Mouse (Mus musculus): ENCODE results near the gene Ppp2r5d.

The Ppp2r5d gene

DNA sequence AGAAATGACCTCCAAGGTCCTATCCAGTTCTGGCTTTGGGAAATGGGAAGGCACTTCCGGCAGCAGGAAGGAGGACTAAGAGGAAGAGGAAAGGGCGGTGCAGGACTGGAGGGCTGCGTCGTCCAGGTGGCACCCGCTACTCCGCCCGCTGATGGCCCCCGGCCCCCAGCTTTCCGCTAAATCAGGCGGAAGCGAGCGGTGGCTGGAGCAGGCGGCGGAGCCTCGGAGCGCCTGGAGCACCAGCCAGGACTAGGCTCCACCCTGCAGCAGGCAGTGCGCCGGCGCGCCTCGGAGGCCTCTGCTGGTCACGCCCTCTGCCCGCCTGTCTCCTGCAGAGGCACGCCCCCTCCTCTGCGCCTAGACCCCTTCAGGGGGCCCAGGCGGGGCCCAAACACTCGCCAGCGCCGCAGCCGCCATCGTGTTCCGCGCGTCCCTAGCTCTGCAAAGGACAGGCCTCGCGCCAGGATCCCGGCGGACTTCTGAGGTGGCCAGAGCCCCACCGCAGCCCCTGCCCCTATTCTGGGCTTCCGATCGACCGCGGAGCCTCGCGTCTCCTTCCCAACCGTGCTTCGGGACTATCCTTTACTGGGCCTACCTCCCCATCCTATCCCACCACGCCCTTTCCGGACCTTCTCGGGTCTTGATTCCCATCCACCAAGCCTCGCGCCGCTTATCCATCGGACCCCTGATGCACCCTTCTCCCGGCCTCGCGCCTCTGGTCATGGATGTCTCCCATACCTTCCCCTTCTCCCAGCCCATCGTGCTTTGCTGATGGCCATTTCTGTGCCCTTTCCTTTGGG lies 54.5 kb downstream of the Ppp2r5d start, which contains the start of gene Cul7:
Gene Cul7, plus strand, starts transcription at position 106 of the 800 bp plus-strand sequence.
- Histone ChIP-seq H3K36me3 (ENCODE audit: control insufficient read depth, insufficient read depth, low read length, poor library complexity, severe bottlenecking) (no peaks in the 10 kb centered on the region), H3K27me3 (ENCODE audit: control insufficient read depth, insufficient read depth, low read length, poor library complexity, severe bottlenecking) (no peaks in the 10 kb centered on the region)
- DNase-seq (ENCODE audit: low read depth, low spot score), result peak; percentile 74

DNA sequence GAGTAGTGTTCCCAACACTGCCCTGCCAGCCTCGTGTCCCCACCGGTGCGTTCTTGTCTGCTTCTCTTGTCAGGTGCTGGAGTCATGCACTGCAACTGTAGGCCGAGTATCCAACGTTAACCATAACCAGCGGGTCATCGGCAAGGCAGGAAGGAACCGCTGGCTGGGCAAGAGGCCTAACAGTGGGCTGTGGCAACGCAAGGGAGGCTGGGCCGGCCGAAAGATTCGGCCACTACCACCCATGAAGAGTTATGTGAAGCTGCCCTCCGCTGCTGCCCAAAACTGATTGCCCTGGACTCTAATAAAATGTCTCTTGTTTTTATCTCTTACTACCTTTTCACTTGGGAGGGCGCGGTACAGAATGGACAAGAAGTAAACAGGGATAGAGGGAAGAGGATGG lies 55.1 kb downstream of the Ppp2r5d start:
- no peaks in the 10 kb centered on the region for H3K36me3 ChIP-seq (ENCODE audit: control insufficient read depth, insufficient read depth, low read length, poor library complexity, severe bottlenecking)
- DNase-seq (ENCODE audit: low read depth, low spot score), result no peak
- H3K27me3 ChIP-seq (ENCODE audit: control insufficient read depth, insufficient read depth, low read length, poor library complexity, severe bottlenecking), result no peaks in the 10 kb centered on the region

DNA sequence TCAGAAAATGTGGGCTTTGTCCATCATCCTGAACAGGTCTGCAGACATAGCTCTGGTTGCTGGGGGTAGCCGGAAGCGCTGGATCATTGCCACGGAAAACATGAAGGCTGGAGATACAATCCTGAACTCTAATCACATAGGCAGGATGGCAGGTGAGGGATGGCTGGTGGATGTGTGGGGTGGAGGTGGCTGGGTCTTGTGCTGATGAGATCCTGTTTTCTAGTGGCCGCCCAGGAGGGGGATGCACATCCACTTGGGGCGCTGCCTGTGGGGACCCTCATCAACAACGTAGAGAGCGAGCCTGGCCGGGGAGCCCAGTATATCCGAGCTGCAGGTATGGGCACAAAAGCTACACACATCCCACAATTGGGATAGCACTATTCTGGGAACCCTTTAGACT lies 56.5 kb downstream of the Ppp2r5d start:
- no peak for DNase-seq (ENCODE audit: low read depth, low spot score)
- Histone ChIP-seq H3K27me3 (ENCODE audit: control insufficient read depth, insufficient read depth, low read length, poor library complexity, severe bottlenecking) (no peaks in the 10 kb centered on the region), H3K36me3 (ENCODE audit: control insufficient read depth, insufficient read depth, low read length, poor library complexity, severe bottlenecking) (no peaks in the 10 kb centered on the region)

DNA sequence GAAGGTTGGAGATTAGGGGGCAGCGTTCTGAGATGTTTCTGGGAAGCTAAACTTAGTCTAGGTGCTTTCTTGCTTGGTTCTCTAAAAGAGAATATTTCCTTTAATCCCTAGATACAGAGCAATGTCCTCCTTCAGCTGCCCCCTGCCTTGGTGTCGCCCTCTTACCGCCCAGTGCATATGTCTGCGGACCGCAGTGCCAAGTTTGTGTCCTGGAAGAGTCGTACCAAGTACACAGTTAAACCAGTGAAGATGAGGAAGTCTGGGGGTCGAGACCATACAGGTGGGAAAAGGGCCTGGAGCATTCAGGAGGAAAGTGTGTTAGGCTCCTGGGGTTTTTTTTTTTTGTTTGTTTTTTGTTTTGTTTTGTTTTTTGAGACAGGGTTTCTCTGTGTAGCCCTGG lies 57.6 kb downstream of the Ppp2r5d start:
- DNase-seq (ENCODE audit: low read depth, low spot score), result no peak
- Histone ChIP-seq H3K27me3 (ENCODE audit: control insufficient read depth, insufficient read depth, low read length, poor library complexity, severe bottlenecking) (no peaks in the 10 kb centered on the region), H3K36me3 (ENCODE audit: control insufficient read depth, insufficient read depth, low read length, poor library complexity, severe bottlenecking) (no peaks in the 10 kb centered on the region)

DNA sequence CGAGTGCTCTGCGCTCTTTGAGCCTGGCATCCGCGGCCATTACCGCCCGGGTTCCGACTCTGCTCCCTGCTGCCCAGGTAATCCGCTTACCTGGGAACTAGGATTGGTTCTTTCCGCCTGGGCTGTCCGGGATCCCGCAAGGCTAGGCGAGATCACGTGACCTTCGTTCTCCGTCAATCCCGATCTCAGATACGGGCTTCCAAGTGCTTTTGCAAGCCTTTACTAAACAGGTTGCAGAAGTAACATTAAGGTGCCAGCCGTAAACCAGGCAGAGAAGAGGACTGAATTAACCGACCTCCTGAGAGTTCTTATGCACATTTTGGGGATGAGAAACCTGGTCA lies 58.6 kb downstream of the Ppp2r5d start:
- H3K27me3 ChIP-seq (ENCODE audit: control insufficient read depth, insufficient read depth, low read length, poor library complexity, severe bottlenecking), result no peaks in the 10 kb centered on the region
- DNase-seq (ENCODE audit: low read depth, low spot score), result no peak
- no peaks in the 10 kb centered on the region for H3K36me3 ChIP-seq (ENCODE audit: control insufficient read depth, insufficient read depth, low read length, poor library complexity, severe bottlenecking)

DNA sequence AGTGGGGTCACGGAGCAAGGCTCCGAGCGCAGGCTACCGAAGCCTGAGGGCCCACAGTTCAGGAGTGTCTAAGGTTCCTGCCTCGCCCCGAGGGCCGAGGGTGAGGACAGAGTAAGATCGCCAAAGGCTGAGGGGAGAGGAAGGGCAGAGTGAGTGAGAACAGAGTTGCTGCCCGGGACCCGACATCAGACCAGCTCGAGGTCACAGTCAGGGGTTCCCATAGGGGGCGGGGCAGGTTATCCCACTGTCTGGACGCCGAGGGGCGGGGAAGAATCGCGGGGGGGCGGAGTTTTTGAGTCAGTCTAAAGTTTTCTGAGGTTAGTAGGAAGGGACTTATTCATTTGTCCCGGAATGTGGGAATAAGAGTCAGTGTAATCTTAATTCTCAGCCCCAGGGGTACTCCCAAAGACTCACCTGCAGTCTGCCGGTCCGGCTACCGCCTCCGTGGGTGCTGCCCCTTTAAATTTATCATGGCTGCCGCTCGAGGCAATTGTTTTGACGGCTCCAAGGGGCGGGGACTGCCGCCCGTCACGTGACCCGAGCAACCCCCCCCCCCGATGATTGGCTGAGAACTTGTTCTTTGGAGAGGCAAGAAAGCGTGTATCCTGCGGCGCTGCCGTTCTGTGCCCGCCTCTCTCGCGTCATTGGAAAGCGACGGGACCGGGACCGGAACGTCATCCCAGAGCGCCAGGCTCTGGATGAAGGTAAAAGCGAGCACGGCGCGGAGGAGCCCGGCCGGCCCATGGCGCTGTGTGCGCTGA lies 59.2 kb downstream of the Ppp2r5d start, which contains the start of the genes Klc4 and Mrpl2:
Gene Klc4, minus strand, starts transcription at position 462 of the 761 bp plus-strand sequence.
Gene Mrpl2, plus strand, starts transcription at position 669 of the 761 bp plus-strand sequence.
- Histone ChIP-seq H3K27me3 (ENCODE audit: control insufficient read depth, insufficient read depth, low read length, poor library complexity, severe bottlenecking) (no peaks in the 10 kb centered on the region), H3K36me3 (ENCODE audit: control insufficient read depth, insufficient read depth, low read length, poor library complexity, severe bottlenecking) (no peaks in the 10 kb centered on the region)
- peak; percentile 99 for DNase-seq (ENCODE audit: low read depth, low spot score)

DNA sequence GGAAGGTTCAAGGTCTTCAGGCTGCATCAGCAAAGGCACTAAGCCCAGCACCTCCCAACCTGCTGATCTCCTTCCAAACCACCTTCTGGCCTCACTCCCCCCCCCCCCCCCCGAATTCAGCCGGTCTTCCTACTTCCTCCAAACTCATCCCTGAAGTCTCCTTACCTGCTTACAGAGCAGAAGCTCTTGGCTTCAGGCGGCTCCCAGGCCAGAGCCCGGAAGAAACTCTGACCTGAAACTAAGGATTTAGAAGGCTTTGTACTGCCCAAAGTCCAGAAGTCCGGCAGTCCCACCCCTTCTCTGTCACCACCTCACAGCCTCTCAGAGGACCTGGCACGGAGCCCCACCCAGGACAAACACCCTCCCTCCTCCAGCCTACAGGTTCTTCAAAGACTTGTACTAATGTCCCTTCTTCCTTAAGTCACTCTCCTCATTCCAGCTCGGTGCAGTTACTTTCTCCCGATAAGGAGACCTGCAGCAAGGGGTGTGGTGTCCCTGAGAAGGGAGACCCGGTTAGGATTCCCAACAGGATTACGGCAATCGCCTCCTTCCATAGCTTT lies 59.9 kb downstream of the Ppp2r5d start:
- DNase-seq (ENCODE audit: low read depth, low spot score), result peak; percentile 17
- Histone ChIP-seq H3K36me3 (ENCODE audit: control insufficient read depth, insufficient read depth, low read length, poor library complexity, severe bottlenecking) (peaks cover 1% of the 10 kb centered on the region; the same call in 1 of the 2 replicates), H3K27me3 (ENCODE audit: control insufficient read depth, insufficient read depth, low read length, poor library complexity, severe bottlenecking) (no peaks in the 10 kb centered on the region)

DNA sequence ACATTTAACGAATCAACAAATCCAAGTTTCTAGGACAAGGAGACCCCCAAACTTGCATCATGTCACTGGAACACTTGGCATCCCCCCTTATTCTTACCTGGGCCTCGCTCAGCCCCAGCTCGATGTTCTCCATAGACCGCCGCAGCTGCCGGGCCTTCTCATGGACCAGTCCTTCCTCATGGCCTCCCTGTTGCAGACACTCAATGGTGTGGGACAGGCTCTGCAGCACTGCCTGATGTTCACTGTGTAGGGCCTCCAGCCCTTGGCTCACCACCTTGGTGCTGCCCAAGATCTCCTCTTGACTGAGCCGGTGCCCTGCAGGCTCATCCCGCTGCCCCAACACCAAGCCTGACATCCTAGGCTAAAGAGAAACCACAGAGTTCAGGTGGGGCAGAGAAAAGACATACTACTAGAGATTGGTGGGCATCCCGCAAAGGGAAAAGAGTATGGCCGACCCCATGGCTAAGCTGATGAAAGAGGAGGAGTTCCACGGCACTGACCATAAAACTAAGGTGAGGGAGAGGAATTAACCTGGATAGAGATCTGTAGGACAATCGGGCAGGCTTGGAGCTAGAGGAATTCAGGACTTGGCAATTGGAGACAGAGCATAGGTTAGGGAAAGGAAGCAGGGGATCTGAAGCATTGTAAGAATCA lies 60.6 kb downstream of the Ppp2r5d start:
- no peaks in the 10 kb centered on the region for H3K27me3 ChIP-seq (ENCODE audit: control insufficient read depth, insufficient read depth, low read length, poor library complexity, severe bottlenecking)
- peaks cover 1% of the 10 kb centered on the region; the same call in 1 of the 2 replicates for H3K36me3 ChIP-seq (ENCODE audit: control insufficient read depth, insufficient read depth, low read length, poor library complexity, severe bottlenecking)
- no peak for DNase-seq (ENCODE audit: low read depth, low spot score)

DNA sequence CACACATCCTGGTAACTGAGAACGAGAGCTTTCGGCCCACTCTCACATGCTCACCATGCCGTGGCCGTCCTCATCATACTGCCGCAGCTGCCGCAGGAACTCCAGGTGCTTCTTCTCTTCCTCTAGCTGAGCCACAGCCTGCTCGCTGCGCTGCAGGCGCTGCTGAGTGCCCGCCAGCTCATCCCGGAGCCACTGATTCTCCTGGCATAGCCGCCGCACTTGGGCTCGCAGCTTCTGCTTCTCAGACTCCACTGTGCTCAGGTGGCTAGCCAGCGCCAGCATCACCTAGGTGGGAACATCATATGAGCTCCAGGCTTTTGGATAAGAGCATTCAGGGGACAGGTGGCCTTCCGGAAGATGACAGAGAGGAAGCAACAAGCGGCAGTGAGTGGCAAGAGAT lies 62.9 kb downstream of the Ppp2r5d start:
- no peak for DNase-seq (ENCODE audit: low read depth, low spot score)
- no peaks in the 10 kb centered on the region for H3K27me3 ChIP-seq (ENCODE audit: control insufficient read depth, insufficient read depth, low read length, poor library complexity, severe bottlenecking)
- H3K36me3 ChIP-seq (ENCODE audit: control insufficient read depth, insufficient read depth, low read length, poor library complexity, severe bottlenecking), result peaks cover 1% of the 10 kb centered on the region; the same call in 1 of the 2 replicates

DNA sequence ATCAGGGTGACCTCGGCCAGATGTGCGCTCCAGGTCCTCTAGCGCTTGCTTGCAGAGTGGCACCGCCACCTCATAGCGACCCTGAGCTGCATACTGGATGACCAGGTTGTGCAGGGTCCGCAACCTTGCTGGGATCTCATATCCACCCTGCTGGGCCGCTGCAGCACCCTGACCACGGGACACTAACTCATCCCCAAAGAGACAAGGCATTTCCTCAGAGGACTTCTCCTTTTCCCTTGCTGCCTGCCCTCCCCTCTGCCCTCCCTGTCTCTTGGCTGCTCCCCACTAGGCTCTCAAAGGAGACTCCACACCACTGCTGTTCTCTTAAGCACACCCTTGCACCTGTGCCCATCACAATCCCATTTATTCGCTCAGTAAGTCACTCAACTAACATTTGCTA lies 65.0 kb downstream of the Ppp2r5d start:
- Histone ChIP-seq H3K36me3 (ENCODE audit: control insufficient read depth, insufficient read depth, low read length, poor library complexity, severe bottlenecking) (peaks cover 1% of the 10 kb centered on the region; the same call in 1 of the 2 replicates), H3K27me3 (ENCODE audit: control insufficient read depth, insufficient read depth, low read length, poor library complexity, severe bottlenecking) (no peaks in the 10 kb centered on the region)
- no peak for DNase-seq (ENCODE audit: low read depth, low spot score)

DNA sequence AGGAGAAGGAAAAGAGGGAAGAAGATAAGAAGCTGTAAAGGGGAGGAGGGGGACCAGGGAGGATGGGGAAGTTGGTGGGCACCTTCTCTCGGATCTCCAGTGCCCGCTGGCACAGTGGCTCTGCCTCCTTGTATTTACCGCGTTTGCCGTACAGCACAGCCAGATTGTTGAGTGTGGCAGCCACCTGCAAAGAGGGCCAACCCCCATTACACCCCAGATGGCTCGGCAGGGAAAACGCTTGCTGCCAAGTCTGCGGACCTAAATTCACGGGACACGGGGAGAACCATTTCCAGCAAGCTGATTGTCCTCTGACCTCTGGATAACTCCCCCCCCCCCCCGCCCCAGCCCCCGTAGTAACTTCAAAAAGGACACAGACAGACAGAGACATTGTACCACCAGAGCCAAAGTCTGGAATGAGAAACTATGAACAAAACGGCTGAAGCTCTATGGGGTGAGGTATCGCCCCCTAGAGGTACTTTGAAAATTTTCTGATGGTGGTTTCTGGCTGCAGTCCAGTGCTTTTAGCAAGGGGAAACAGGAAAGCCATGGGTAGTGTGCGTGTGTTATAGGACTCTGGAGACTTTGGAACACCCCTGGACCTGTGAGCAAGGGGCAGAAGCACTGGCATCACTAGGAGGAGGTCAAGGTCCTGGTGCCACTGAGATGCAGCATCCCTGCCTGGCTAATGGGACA lies 67.9 kb downstream of the Ppp2r5d start:
- H3K36me3 ChIP-seq (ENCODE audit: control insufficient read depth, insufficient read depth, low read length, poor library complexity, severe bottlenecking), result peaks cover 1% of the 10 kb centered on the region; the same call in 1 of the 2 replicates
- no peaks in the 10 kb centered on the region for H3K27me3 ChIP-seq (ENCODE audit: control insufficient read depth, insufficient read depth, low read length, poor library complexity, severe bottlenecking)
- peak; percentile 77 for DNase-seq (ENCODE audit: low read depth, low spot score)

Data from splenic B cell, adult 2 months (primary cell).